Mouse (Mus musculus) lung, postnatal 0 days (tissue): Measurements from ENCODE around the gene Reck.

Experiments
- CTCF ChIP-seq: IDR thresholded peaks from 2 replicates; pipeline ENCODE4 v1.5.1; 2016; ENCODE audit warnings: antibody characterized with exemption, mild to moderate bottlenecking
- EP300 ChIP-seq: IDR thresholded peaks from 2 replicates; pipeline ENCODE4 v1.6.1; 2016; ENCODE audit warnings: antibody characterized with exemption, mild to moderate bottlenecking, control low read depth

GRCm38 (mm10) chr4:43974914-43975616 is 99.7 kb downstream of the Reck start:
- TF ChIP-seq CTCF (no peak), EP300 (no peak)
